Mouse (Mus musculus): Measurements from ENCODE around the gene Dnm2.

Dnm2 gene

DNA sequence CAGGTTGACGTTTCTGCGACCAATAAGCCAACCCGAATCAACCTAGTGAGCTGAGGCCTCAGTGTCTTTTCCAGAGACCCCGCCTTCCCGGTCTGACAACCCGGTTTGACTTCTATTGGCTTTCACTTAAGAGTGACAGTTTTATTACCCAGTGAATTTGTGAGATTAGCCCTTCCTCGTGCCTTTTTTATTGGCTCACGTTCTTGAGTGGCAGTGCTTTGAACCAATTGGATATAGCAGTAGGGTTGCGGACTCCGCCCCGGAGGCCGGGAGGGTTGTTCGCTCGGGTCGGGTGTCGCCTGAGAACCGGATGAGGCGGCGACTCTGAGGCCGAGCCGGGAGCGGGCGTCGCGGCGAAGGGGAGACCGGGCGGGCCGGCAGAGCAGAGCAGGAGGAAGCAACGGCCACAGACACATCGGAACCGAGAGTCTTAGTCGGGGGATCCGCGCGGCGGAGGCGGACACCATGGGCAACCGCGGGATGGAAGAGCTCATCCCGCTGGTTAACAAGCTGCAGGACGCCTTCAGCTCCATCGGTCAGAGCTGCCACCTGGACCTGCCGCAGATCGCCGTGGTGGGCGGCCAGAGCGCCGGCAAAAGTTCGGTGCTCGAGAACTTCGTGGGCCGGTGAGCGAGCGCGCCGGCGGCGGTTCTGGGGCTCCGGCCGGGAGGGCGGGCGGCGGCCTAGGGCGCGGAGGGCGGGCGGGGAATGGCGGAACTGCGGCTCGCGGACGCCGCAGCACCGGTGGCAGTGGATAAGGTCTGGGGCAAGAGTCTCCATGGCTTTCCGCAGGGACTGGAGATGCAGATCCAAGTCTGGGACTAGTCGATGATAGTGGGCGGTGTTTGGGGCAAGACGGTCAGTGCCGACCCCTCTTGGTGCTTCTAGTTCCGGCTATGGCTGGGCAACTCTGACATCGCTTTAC, at the start of gene Dnm2:
TSS of gene Dnm2 (plus strand) at position 278 of the 925 bp plus-strand sequence.
- peak; percentile 99 for DNase-seq (ENCODE audit: low read depth, low spot score)

GRCm38 (mm10) chr9:21379195-21379594, 45.5 kb upstream of the Dnm2 start:
- no peak for DNase-seq (ENCODE audit: low read depth, low spot score)

DNA sequence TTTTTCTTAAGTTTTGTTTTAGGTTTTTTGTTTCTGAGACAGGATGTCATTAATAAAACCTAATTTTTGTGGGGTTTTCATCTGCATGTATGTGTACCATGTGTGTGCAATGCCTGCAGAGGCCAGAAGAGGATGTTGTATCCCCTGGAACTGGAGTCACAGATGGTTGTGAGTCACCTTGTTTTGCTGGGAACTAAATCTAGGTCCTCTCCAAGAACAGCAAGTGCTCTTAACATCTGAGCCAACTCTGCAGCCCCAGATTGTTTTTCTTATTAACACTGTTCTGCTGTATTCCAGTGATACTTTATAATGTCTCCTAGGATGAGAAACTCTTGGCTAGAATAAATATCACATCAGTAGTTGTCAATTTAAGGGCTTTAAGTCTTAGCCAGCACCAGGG, 43.8 kb upstream of the Dnm2 start:
- DNase-seq (ENCODE audit: low read depth, low spot score) = no peak

- DNase-seq (ENCODE audit: low read depth, low spot score) = no peak
These were observed 40.7 kb upstream of the Dnm2 start for GRCm38 (mm10) chr9:21383966-21384365.

DNA sequence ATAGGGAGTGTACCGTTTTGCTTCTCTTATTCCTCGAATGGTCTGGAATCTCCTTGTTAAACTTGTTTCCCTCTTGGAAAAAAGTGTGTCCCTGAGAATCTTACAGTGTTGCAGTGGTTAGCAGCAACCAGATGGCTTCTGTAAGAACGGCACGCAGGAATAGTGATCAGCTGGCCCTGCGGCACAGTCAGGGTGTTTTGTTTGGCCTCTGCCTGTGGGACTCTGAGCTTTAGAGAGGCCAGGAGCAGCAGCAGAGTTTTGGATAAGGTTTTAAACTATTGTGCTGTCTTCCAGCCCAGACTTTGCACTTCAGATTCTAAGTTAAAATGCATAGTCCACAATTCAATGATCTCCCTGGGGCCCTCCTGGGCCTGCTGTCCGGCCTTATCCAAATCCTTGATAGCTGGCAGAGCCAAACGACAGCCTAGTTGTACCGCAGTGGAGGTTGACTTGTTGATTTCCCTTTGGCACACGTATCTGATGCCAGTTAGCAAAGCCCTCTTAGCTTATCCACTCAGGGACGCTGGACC, 32.0 kb upstream of the Dnm2 start:
- DNase-seq (ENCODE audit: low read depth, low spot score) = no peak

DNA sequence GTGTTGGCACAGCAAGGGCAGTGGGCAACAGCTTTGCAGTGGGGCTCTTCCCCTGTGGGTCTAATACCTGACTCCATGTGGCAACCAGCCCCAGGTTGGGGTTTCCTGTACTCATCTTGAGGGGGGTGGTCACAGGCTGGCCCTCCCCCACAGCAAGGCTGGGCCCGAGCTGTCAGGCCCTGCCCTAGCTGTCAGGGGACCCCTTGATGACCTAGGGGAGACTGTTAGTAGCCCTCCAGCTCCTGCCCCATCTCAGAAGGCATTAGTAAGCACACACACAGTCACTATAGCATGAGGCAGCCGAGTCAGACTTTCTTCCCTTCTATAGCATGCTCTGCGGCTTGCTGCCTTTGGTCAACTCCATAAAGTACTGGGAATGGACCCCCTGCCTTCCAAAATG, 29.0 kb upstream of the Dnm2 start:
- no peak for DNase-seq (ENCODE audit: low read depth, low spot score)

DNA sequence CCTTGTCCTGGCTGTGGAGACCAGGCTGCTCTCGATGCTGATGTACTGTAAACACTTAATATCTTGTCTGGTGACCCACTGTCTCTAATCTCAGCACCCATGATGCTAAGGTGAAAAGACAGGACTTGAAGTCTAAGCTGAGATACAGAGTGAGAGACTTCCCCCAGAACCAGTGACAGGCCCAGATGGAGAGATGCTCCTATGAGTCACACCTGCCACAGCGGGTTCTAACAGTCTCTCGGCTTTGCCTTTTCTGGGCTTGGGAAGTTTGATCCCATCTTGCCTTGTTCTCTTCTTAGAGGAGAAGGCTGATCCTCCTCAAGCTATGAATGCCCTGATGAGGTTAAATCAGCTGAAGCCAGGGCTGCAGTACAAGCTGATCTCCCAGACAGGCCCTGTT, 27.5 kb upstream of the Dnm2 start:
- no peak for DNase-seq (ENCODE audit: low read depth, low spot score)

DNA sequence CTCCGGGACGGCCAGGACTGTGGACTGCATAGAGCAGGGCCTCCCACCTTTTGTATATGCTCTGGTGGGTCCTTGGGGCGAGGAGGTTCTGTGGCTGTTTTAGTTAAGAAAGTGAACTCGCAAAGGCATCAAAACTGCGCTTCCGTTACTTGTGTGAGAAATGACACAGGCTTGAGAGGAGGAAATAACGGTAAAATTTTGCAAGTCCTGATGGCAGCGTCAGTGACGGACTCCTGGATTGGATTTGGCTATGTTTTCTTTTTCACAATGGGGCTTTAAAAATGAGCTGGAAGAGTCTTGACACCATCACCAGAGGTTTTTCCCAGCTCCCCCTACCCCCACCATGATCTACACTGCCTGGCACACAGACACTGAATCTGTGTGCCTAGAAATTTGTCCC, 23.7 kb upstream of the Dnm2 start:
- no peak for DNase-seq (ENCODE audit: low read depth, low spot score)

- DNase-seq (ENCODE audit: low read depth, low spot score) = no peak
These were observed 21.9 kb upstream of the Dnm2 start for GRCm38 (mm10) chr9:21402764-21403253.

DNA sequence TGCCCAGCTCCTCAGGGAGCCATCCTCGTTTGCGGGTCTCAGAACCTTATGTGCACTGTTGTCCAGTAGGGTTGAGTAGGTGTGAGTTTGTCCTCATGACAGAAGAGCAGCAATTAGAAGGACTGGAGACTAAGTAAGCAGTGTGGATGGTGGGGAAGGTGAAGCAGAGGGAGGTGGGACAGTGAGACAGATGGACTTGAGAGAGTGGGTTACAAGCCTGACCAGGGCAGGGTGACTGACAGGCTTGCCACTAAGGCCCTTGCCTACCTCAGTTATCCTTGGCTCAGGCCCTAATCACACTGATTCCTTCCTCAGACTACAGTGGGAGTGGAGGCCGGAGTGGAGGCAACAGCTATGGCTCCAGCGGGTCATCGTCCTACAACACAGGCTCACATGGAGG, 21.0 kb upstream of the Dnm2 start:
- no peak for DNase-seq (ENCODE audit: low read depth, low spot score)

DNA sequence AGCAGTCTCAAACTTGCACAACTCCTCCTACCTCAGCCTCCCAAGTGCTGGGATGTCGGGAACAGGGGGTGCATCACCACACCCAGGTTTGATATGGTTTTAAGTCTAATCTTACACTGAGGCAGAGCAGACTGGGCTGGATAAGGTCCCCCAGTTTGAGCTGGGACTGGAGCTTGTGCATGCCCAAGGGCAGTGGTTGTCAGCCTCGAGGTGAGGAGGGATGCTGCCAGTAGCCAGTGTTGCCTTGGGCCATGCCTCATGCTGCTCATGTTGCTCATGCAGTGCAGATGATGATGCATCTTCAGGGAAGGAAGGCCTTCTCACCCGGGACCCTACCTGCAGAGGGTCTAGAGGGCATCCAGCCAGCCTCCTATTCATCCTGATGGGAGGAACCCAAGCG, 19.2 kb upstream of the Dnm2 start:
- no peak for DNase-seq (ENCODE audit: low read depth, low spot score)

- no peak for DNase-seq (ENCODE audit: low read depth, low spot score)
These were observed 16.8 kb upstream of the Dnm2 start for GRCm38 (mm10) chr9:21407951-21408350.

- DNase-seq (ENCODE audit: low read depth, low spot score) = no peak
These were observed 16.1 kb upstream of the Dnm2 start for GRCm38 (mm10) chr9:21408624-21409023.

DNA sequence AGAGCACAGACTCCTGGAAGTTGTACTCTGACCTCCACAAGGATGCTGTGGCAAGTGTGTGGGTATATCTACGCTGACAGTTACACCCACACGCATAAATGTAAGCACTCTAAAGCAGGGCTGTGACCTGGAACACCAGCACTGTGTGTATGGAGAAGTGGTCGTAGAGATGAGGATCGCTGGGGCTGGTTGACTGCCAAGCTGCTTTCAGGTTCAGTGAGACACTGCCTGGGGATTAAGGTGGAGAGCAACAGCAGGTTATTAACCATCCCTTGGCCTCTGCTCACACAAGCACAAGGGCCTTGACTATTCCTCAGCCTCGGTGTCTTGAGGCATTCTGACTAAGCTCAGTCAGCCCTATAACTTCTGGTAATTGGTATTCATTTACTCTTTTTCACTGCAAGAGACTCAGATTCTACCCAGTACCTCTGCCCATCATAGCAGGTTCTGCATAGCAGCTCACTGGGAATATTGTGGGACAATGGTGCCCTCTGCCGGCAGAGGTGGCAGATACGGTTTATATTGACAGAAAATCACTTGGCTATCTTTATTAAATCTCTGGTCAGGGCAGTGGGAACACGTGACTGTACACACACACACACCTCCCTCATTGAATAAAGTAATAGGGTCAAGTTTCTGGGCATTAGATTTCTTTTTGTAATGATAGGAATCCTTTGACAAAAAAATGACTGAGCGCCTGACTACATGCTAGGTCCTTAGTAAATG, 15.0 kb upstream of the Dnm2 start:
- DNase-seq (ENCODE audit: low read depth, low spot score) = peak; percentile 71

- DNase-seq (ENCODE audit: low read depth, low spot score) = peak; percentile 95
These were observed 12.8 kb upstream of the Dnm2 start, which contains the start of gene Qtrt1 for GRCm38 (mm10) chr9:21411669-21412550. Qtrt1 (plus strand) TSS chr9:21411837.

GRCm38 (mm10) chr9:21417866-21418265, 6.8 kb upstream of the Dnm2 start:
- DNase-seq (ENCODE audit: low read depth, low spot score) = peak; percentile 79

DNA sequence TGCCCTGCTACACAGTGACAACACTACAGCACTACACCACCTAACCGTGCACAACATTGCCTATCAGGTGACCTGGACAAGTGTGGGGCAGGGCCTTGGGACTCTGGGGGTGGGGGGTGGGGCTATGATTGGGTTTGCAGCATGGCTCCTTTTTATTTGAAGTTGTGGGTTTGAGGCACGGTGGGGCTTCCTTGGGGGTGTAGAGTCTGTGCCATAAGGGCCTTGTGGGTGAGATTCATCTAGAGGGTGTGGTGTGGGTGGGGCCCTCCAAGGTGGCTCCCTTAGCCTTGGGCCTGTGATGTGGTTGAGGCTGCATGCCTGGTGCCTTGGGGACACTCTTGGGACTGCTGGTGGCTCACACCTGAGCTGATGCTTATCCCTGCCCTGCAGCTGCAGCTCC, 5.1 kb upstream of the Dnm2 start:
- no peak for DNase-seq (ENCODE audit: low read depth, low spot score)

GRCm38 (mm10) chr9:21425556-21425945, 843 bp downstream of the Dnm2 start:
- no peak for DNase-seq (ENCODE audit: low read depth, low spot score)

GRCm38 (mm10) chr9:21426013-21426412, 1.3 kb downstream of the Dnm2 start:
- DNase-seq (ENCODE audit: low read depth, low spot score) = no peak

DNA sequence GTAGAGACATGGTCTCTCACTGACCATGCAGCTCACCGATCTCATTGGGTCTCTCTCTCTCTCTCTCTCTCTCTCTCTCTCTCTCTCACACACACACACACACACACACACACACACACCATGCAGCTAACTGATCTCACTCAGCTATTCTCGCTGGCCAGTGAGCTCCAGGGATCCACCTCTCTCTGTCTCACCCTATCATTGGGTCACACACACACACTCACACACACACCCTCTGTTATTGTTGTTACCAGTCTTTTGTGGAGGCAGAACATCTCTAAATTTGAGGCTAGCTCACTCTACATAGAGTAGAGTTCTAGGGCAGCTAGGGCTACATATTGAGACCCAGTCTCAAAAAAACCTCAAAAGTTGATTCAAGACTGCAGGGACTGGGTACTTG, 1.8 kb downstream of the Dnm2 start:
- no peak for DNase-seq (ENCODE audit: low read depth, low spot score)

GRCm38 (mm10) chr9:21427773-21428172, 3.1 kb downstream of the Dnm2 start:
- no peak for DNase-seq (ENCODE audit: low read depth, low spot score)
